Mouse (Mus musculus) T-cell, adult 2 months (primary cell): ENCODE data around the gene Kif27.

Source experiments
- DNase-seq: peaks from one replicate; pipeline ENCODE4 v3.0.0; 2022; ENCODE audit warnings: low spot score

The Kif27 gene

GRCm38 (mm10) chr13:58364353-58365175 is 5.6 kb upstream of the Kif27 start:
- DNase-seq, result no peak

- DNase-seq, result no peak
These were observed 357 bp upstream of the Kif27 start for GRCm38 (mm10) chr13:58359304-58359653.

- DNase-seq, result no peak
These were observed 5.9 kb downstream of the Kif27 start for GRCm38 (mm10) chr13:58352996-58353395.

- DNase-seq, result no peak
These were observed 8.3 kb downstream of the Kif27 start for GRCm38 (mm10) chr13:58350606-58351005.

- no peak for DNase-seq
These were observed 14.4 kb downstream of the Kif27 start for GRCm38 (mm10) chr13:58344505-58344904.

- DNase-seq, result no peak
These were observed 21.5 kb downstream of the Kif27 start for GRCm38 (mm10) chr13:58337456-58337855.

GRCm38 (mm10) chr13:58334116-58334515 is 24.8 kb downstream of the Kif27 start:
- no peak for DNase-seq

- DNase-seq, result no peak
These were observed 41.2 kb downstream of the Kif27 start for GRCm38 (mm10) chr13:58317768-58318167.

GRCm38 (mm10) chr13:58314991-58315390 is 43.9 kb downstream of the Kif27 start:
- no peak for DNase-seq

- DNase-seq, result no peak
These were observed 45.2 kb downstream of the Kif27 start for GRCm38 (mm10) chr13:58313758-58314157.

- DNase-seq, result no peak
These were observed 47.6 kb downstream of the Kif27 start for GRCm38 (mm10) chr13:58311351-58311750.

GRCm38 (mm10) chr13:58309499-58309898 is 49.4 kb downstream of the Kif27 start:
- no peak for DNase-seq

GRCm38 (mm10) chr13:58307453-58307852 is 51.5 kb downstream of the Kif27 start:
- no peak for DNase-seq

GRCm38 (mm10) chr13:58305230-58305629 is 53.7 kb downstream of the Kif27 start:
- no peak for DNase-seq

GRCm38 (mm10) chr13:58302421-58303145 is 56.3 kb downstream of the Kif27 start:
- no peak for DNase-seq

- no peak for DNase-seq
These were observed 57.0 kb downstream of the Kif27 start for GRCm38 (mm10) chr13:58301961-58302360.

GRCm38 (mm10) chr13:58298756-58299155 is 60.2 kb downstream of the Kif27 start:
- DNase-seq, result peak; percentile 12

- DNase-seq, result no peak
These were observed 63.3 kb downstream of the Kif27 start for GRCm38 (mm10) chr13:58295582-58295981.

GRCm38 (mm10) chr13:58292811-58293210 is 66.1 kb downstream of the Kif27 start:
- DNase-seq, result no peak

- no peak for DNase-seq
These were observed 69.6 kb downstream of the Kif27 start for GRCm38 (mm10) chr13:58289308-58289707.

- DNase-seq, result peak; percentile 59
These were observed 71.1 kb downstream of the Kif27 start for GRCm38 (mm10) chr13:58287822-58288221.

GRCm38 (mm10) chr13:58283466-58283865 is 75.5 kb downstream of the Kif27 start:
- DNase-seq, result no peak

- no peak for DNase-seq
These were observed 77.0 kb downstream of the Kif27 start for GRCm38 (mm10) chr13:58281936-58282335.
